Mouse (Mus musculus) pancreas, adult 10 weeks (tissue): ENCODE measurements around the gene Jmjd6. TPM values are rescaled to one million over a fixed set of nuclear protein-coding genes. Genes with fewer than 3 reads are reported as not detected.

Experiments used
- polyA plus RNA-seq: library from polyadenylated mRNA; stranded (reverse); fragments of 350-450 nt; fragmentation: Illumina TruSeq; extraction: RNeasy Lipid Tissue Mini Kit (QIAGEN cat#74804); gene quantifications from one replicate; pipeline ENCODE4 v1.2.3, GENCODE M21; 2015; ENCODE audit warnings: low read depth, low replicate concordance; ENCODE audit not compliant: insufficient read depth

Jmjd6 gene
- polyA plus RNA-seq = 16.5 TPM

DNA sequence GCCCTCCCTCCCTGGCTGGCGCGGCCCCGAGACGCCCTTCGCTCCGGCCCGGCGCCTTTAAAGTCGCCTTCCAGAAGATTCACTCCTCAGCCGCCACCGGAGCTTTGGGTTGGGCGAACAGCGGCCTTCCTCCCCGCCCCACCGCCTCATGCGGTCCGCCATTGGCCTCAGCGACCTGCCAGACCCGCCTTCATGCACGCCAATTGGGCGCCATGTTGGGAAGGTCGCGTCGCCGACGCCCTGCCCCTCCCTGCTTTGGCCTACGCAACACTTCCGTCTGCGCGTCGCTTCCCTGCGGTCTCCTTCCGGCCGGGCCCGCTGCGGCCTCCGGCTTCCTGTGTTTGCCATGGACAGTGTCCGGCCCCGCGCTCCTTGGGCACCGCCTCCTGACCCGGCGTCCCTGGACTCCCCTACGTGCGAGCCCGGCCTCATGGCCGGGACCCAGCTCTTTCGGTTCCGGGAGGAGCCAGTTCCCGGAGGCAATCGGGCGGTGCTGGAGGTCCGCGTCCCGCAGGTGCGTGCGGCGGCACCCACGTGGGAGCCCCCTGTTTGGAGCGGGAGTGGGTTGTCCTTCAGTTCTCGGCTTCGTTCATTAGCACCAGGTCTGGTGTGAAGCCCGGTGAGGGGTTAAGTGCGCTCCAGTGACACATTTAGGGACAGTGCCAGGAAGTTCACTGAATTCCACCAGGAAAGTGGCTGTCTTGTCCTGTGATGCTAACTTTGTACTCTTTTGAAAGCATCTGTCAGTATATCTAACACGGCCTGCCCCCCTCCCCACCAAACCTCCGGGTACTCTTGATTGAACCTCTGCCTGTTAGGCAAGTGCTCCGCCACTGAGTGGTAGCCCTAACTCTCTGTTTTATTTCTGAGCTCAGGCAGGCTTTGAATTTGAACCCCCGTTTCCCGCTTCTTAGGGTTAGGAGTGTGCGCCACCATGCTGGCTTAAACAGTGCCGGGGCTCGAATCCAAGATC, at the start of gene Jmjd6, which contains the start of gene Mettl23:
Jmjd6 (minus strand) TSS at position 189 of the 973 bp plus-strand sequence.
Mettl23 (plus strand) TSS at position 18 of the 973 bp plus-strand sequence.

DNA sequence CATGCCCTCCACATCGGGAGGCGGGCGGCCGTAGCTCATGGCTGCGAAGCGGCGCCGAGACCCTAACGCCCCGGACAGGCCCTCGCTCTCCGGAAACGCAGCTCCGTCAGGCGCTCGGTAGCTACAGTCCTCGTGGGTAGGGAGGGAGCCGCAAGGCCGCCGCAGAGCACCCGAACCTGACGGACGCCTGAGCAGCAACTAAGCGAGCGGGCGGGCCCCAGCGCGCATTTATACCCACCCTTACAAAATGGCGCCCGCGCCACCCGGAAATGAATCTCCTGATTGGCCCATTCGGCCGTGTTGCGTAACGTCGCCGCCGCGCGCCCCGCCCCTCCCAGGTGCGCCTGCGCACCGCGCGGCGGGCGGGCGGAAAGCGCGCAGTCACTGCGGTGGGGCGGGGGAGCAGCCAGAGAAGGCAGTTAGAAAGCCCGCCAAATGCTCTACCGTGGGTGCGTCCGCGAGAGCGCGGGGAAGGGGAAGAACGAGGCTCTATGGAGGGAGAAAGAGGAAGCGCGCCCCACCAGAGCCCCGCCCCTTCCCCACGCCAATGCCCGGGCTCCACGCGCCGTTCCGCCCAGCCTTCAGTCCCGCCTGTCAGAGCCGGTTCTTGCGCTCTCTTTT, 9.8 kb upstream of the Jmjd6 start, which contains the start of gene Srsf2:
Srsf2 (minus strand) TSS at position 204 of the 621 bp plus-strand sequence.

DNA sequence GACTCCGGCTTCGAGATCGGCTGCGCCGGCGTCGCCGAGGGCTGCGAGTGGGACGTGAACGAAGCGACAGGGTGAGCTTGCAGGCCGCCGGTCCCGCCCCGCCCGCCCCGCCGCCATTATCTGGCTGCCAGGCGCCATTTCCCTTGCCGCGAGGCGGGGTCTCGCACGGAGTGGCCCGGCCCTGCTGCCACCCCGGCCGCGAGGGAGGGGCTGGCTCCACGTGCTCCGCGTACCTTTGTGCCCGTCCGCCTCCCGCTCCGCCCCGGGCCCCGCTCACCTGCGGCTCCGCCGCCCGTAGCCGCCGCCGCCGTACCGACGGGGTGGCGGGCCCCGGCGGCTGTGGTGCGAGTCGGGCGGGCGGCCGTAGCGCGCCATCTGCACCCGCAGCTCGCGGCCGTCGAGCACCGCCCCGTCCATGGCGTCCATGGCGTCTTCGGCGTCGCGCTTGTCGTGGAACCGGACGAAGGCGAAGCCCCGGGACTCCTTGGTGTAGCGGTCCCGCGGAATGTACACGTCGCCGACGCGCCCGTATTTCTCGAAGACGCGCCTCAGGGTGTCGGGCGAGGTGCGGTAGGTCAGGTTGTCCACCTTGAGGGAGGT, 9.1 kb upstream of the Jmjd6 start, which contains the start of gene Mfsd11:
Mfsd11 (plus strand) TSS at position 150 of the 600 bp plus-strand sequence.

DNA sequence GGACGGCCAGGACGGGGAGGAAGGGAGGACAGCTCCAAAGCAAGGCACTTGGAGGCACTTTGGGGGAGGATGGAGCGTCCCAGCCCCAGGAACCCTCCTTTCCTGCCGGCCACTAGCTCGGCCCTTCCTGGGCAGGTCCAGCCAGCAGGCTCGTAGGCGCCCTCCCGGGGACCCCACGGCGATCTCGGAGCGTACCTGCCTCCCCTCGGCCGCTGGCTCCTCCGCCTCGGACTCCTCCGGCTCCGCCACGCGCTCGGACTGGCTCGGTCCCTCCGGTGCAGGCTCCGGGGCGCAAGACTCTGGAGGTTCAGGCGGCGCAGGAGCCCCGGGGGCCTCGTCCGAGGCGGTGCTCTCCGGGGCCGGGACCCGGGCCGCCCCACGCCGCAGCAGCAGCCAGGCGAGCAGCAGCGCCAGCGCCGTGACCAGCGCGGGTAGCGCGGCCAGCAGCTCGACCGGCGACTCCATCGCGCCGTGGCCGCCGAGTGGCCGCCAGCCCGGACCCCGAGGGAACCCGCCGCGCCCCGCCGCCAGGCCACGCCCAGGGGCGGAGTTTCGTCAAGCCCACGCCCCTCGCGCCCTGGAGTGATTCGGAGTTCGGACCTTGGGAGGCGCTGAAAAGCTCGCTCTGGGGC, 15.6 kb downstream of the Jmjd6 start, which contains the start of gene Mxra7:
Mxra7 (minus strand) TSS at position 513 of the 632 bp plus-strand sequence.

Other genes starting within 250 kb of the Jmjd6 start
- 5.8 TPM for gene Rhbdf2, start 216.4 kb downstream of the Jmjd6 start, polyA plus RNA-seq
- gene Prcd, start 189.9 kb downstream of the Jmjd6 start, polyA plus RNA-seq = not detected
- gene Cygb, start 189.1 kb downstream of the Jmjd6 start, polyA plus RNA-seq = 17.1 TPM
- gene St6galnac1, start 67.9 kb downstream of the Jmjd6 start, polyA plus RNA-seq = not detected
- gene Mxra7, start 15.4 kb downstream of the Jmjd6 start, polyA plus RNA-seq = 11.7 TPM
- gene Mettl23, start 171 bp downstream of the Jmjd6 start, polyA plus RNA-seq = 13.9 TPM
- gene Mfsd11, start 9.0 kb upstream of the Jmjd6 start, polyA plus RNA-seq = 12.7 TPM
- gene Srsf2, start 9.6 kb upstream of the Jmjd6 start, polyA plus RNA-seq = 191 TPM
- not detected for gene Mgat5b, start 75.4 kb upstream of the Jmjd6 start, polyA plus RNA-seq